Mouse (Mus musculus) liver (tissue): ENCODE measurements around the gene Idh3a.
"Not testable (repeated sequence)": the region's sequence is repeated elsewhere in the genome, so short reads cannot be mapped to it uniquely, and the experiment has no call there.

Source experiments
- DNase-seq: peaks from one replicate; pipeline ENCODE4 v3.0.0-alpha.2; 2020; ENCODE audit warnings: mixed read lengths

The Idh3a gene

GRCm38 (mm10) chr9:54593652-54594051, 7.5 kb downstream of the Idh3a start:
- DNase-seq = not testable (repeated sequence)

- DNase-seq = no peak
These were observed 10.8 kb downstream of the Idh3a start for GRCm38 (mm10) chr9:54596752-54597465.

GRCm38 (mm10) chr9:54602386-54602785, 16.3 kb downstream of the Idh3a start:
- DNase-seq = no peak

- DNase-seq = no peak
These were observed 16.8 kb downstream of the Idh3a start for GRCm38 (mm10) chr9:54602916-54603315.

- DNase-seq = no peak
These were observed 18.1 kb downstream of the Idh3a start for GRCm38 (mm10) chr9:54604131-54604654.

- DNase-seq = peak; percentile 76
These were observed 18.8 kb downstream of the Idh3a start for GRCm38 (mm10) chr9:54604886-54605285.

GRCm38 (mm10) chr9:54612781-54613191, 26.7 kb downstream of the Idh3a start:
- no peak for DNase-seq

- no peak for DNase-seq
These were observed 28.2 kb downstream of the Idh3a start for GRCm38 (mm10) chr9:54614182-54614850.

GRCm38 (mm10) chr9:54627240-54627639, 41.1 kb downstream of the Idh3a start:
- DNase-seq = no peak

GRCm38 (mm10) chr9:54628752-54629151, 42.6 kb downstream of the Idh3a start:
- no peak for DNase-seq

GRCm38 (mm10) chr9:54629613-54630261, 43.6 kb downstream of the Idh3a start:
- no peak for DNase-seq

- DNase-seq = no peak
These were observed 44.8 kb downstream of the Idh3a start for GRCm38 (mm10) chr9:54630905-54631304.

- no peak for DNase-seq
These were observed 47.3 kb downstream of the Idh3a start for GRCm38 (mm10) chr9:54633401-54633800.

GRCm38 (mm10) chr9:54637510-54638314, 51.6 kb downstream of the Idh3a start:
- DNase-seq = no peak

GRCm38 (mm10) chr9:54639192-54639591, 53.1 kb downstream of the Idh3a start:
- DNase-seq = no peak

GRCm38 (mm10) chr9:54641548-54641947, 55.4 kb downstream of the Idh3a start:
- no peak for DNase-seq

GRCm38 (mm10) chr9:54642149-54642548, 56.0 kb downstream of the Idh3a start:
- DNase-seq = no peak

GRCm38 (mm10) chr9:54642556-54642955, 56.4 kb downstream of the Idh3a start:
- no peak for DNase-seq

- no peak for DNase-seq
These were observed 57.0 kb downstream of the Idh3a start for GRCm38 (mm10) chr9:54643179-54643578.

GRCm38 (mm10) chr9:54645530-54645929, 59.4 kb downstream of the Idh3a start:
- no peak for DNase-seq

GRCm38 (mm10) chr9:54646252-54646651, 60.1 kb downstream of the Idh3a start:
- no peak for DNase-seq

GRCm38 (mm10) chr9:54647456-54647855, 61.3 kb downstream of the Idh3a start:
- no peak for DNase-seq

GRCm38 (mm10) chr9:54649360-54649759, 63.2 kb downstream of the Idh3a start:
- no peak for DNase-seq
